Mouse (Mus musculus): ENCODE measurements around the gene Tmem189.

Tmem189 gene

DNA sequence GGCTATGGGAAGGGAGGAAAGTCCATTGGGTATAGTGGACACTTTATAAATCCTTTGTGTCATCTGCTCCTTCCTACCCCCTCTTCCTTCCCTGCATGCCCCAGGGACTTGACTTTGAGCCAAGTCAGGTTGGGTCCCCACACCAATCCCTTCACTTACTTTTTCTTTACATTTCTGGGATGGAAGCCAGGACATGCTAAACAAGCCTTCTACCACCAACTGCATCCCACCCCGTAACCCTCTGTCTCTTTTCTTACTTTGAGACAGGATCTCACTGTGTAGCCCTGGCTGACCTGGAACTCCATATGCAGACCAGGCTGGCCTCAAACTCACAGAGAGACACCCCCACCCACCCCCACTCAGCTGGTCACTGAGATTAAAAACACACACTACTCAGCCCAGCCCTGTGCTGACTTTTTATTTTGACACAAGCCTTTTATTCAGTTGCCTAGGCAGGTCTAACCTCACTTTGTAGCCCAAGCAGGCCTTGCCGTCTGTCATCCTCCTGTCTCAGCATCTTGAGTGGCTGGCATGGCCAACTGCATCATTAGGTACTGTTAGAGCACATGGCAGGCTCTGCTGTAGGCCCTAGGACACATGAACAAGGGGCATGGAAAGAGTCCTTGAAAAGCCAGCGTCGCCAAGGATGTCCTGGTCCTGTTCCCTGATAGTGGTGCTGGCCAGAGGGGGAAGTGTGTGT lies 95.9 kb downstream of the Tmem189 start:
- DNase-seq (ENCODE audit: low read depth, low spot score): no peak
